Mouse (Mus musculus) layer of hippocampus, adult 18-20 months (tissue): ENCODE measurements at regions not wholly inside any gene's neighbourhood (a gene's known extent, or its start where the extent isn't known, plus 50 kb on each side); places are given as distances from the start of the nearest gene placed in this dataset.

Experiments used
- DNase-seq, 2 experiments: peaks; one replicate each; pipeline ENCODE4 v3.0.0; 2022; ENCODE audit warnings: low spot score in 2 of 2

- DNase-seq = no peak
Measured at GRCm38 (mm10) chr11:114218732-114219506, 152.1 kb upstream of the Sdk2 start.

- no peak for DNase-seq
Measured at GRCm38 (mm10) chr11:114217245-114217757, 150.5 kb upstream of the Sdk2 start.

GRCm38 (mm10) chr11:114216493-114216892 lies 149.6 kb upstream of the Sdk2 start:
- peak in 1 of 2 experiments; percentile 12 for DNase-seq

GRCm38 (mm10) chr11:114215256-114215655 lies 148.4 kb upstream of the Sdk2 start:
- no peak for DNase-seq

GRCm38 (mm10) chr11:114212136-114212535 lies 145.3 kb upstream of the Sdk2 start:
- DNase-seq = peak in 1 of 2 experiments; percentile 28

GRCm38 (mm10) chr11:114205192-114205591 lies 138.3 kb upstream of the Sdk2 start:
- peak in 1 of 2 experiments; percentile 48 for DNase-seq

- no peak for DNase-seq
Measured at GRCm38 (mm10) chr11:114203416-114203815, 136.6 kb upstream of the Sdk2 start.

- DNase-seq = no peak
Measured at GRCm38 (mm10) chr11:114202486-114202885, 135.6 kb upstream of the Sdk2 start.

- no peak for DNase-seq
Measured at GRCm38 (mm10) chr11:114199081-114199586, 132.3 kb upstream of the Sdk2 start.

- peak; percentile 90 to 94 for DNase-seq
Measured at GRCm38 (mm10) chr11:114198317-114199032, 131.6 kb upstream of the Sdk2 start.

GRCm38 (mm10) chr11:114195291-114195690 lies 128.4 kb upstream of the Sdk2 start:
- no peak for DNase-seq

GRCm38 (mm10) chr11:114194055-114194706 lies 127.3 kb upstream of the Sdk2 start:
- no peak for DNase-seq

GRCm38 (mm10) chr11:114193018-114193417 lies 126.2 kb upstream of the Sdk2 start:
- DNase-seq = peak in 1 of 2 experiments; percentile 29

GRCm38 (mm10) chr11:114191661-114192060 lies 124.8 kb upstream of the Sdk2 start:
- DNase-seq = no peak

GRCm38 (mm10) chr11:114184970-114185882 lies 118.4 kb upstream of the Sdk2 start:
- DNase-seq = peak in 1 of 2 experiments; percentile 37

- no peak for DNase-seq
Measured at GRCm38 (mm10) chr11:114184431-114184830, 117.6 kb upstream of the Sdk2 start.

- no peak for DNase-seq
Measured at GRCm38 (mm10) chr11:114183231-114183630, 116.4 kb upstream of the Sdk2 start.

- no peak for DNase-seq
Measured at GRCm38 (mm10) chr11:114178746-114179472, 112.1 kb upstream of the Sdk2 start.

GRCm38 (mm10) chr11:114177789-114178188 lies 110.9 kb upstream of the Sdk2 start:
- no peak for DNase-seq

GRCm38 (mm10) chr11:114177281-114177680 lies 110.4 kb upstream of the Sdk2 start:
- no peak for DNase-seq
